Mouse (Mus musculus) liver, adult 2 months (tissue): ENCODE measurements around the gene Anapc15-ps.

Source experiments
- CTCF ChIP-seq: fragments of 200-500 bp; IDR thresholded peaks from 2 replicates; pipeline ENCODE4 v1.5.1; 2011; ENCODE audit warnings: low read depth, low read length, control low read depth
- POLR2A ChIP-seq: fragments of 200-500 bp; IDR thresholded peaks from 2 replicates; pipeline ENCODE4 v1.6.1; 2011; ENCODE audit warnings: low read length, control low read depth; ENCODE audit not compliant: insufficient read depth; ENCODE audit errors: extremely low read depth

DNA sequence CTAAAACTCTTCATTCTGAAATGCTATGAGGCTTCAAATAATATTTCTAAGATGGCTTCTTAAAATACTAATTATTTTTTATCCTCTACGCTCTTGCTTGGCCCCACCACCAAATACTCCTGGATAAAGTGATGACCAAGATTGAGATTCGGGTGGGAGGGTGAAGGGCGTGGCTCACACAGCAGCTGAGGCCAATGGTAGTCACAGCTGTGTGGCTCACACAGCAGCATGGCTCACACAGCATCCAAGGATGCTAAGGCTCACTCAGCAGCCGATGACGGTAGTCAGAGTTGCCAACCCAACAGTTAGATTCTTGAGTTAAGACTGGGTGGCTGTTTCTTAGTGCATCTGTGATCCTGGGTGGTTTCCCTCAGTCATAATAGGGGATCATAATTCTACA is 30.5 kb upstream of the Anapc15-ps start:
- no peak for TF ChIP-seq CTCF
- TF ChIP-seq POLR2A = no peak
